Mouse (Mus musculus) MEL-GATA-1-ER (cell line): ENCODE results near the gene Oprm1.

Experiments
- DNase-seq: peaks from one replicate; pipeline ENCODE4 v3.0.0-alpha.2; 2012; ENCODE audit warnings: low read depth; ENCODE audit errors: extremely low read depth

Oprm1 gene

GRCm38 (mm10) chr10:7077971-7078370 is 319.7 kb downstream of the Oprm1 start:
- no peak for DNase-seq
